Mouse (Mus musculus) liver, adult 2 months (tissue): ENCODE data around the gene Megf11.

Source experiments
- CTCF ChIP-seq: fragments of 200-500 bp; IDR thresholded peaks from 2 replicates; pipeline ENCODE4 v1.5.1; 2011; ENCODE audit warnings: low read depth, low read length, control low read depth
- POLR2A ChIP-seq: fragments of 200-500 bp; IDR thresholded peaks from 2 replicates; pipeline ENCODE4 v1.6.1; 2011; ENCODE audit warnings: low read length, control low read depth; ENCODE audit not compliant: insufficient read depth; ENCODE audit errors: extremely low read depth

GRCm38 (mm10) chr9:64343656-64344055 is 41.8 kb upstream of the Megf11 start:
- TF ChIP-seq CTCF (no peak), POLR2A (no peak)
